23 mouse cellular contexts compared by ENCODE assay signal in the genomic region with DNA sequence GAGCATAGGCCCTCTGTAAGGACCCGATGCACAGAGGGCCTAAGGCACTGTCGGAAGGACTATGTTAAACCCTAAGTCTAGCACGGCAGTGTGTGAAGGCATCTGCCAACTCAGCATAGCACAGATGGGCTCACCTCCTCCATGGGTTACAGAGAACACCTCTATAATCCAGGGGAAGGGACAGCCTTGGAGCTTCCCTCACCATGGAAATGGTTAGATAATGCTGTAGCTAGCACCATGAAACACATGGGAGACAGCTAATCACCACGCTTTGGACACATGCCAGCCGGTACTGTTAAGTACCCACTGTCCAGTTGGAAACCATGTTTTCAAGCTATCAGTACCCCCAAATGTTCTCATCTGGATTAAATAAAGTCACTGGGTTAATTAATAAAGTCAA.
DNase-seq lines count a peak whose midpoint lies in the region; ATAC-seq and TF ChIP-seq lines count a peak whose summit lies in the region.
"Had no signal": no experiment of that assay in that cellular context is flagged by ENCODE, and none has a peak within 500 bp of the region (broad histone marks: within the 10 kb centered on the region; RNA-seq: fewer than 3 reads in every experiment).

No protein-coding gene starts in this region.

- no peak overlapping the region for H3K9ac ChIP-seq in kidney, embryonic 16.5 days (replicated peaks; ENCODE audit: low read length)
- no peak overlapping the region for H3K9ac ChIP-seq in MEL (ENCODE audit: control insufficient read depth, low read depth, low read length, poor library complexity, severe bottlenecking)
- H3K9ac ChIP-seq: embryonic facial prominence, embryonic 12.5 days; limb, embryonic 12.5 days; midbrain, embryonic 12.5 days had no signal

- no peaks in the 10 kb centered on the region for H3K27me3 ChIP-seq in kidney, embryonic 16.5 days (ENCODE audit: insufficient read depth, low read length)
- no peaks in the 10 kb centered on the region for H3K27me3 ChIP-seq in MEL (ENCODE audit: control insufficient read depth in 1 of 2, insufficient read depth in 2 of 2, low read length in 2 of 2)
- H3K27me3 ChIP-seq: CH12.LX; embryonic facial prominence, embryonic 12.5 days; limb, embryonic 12.5 days; midbrain, embryonic 12.5 days had no signal

- H3K9me3 ChIP-seq in kidney, embryonic 16.5 days (ENCODE audit: low read length) = no peaks in the 10 kb centered on the region
- no peaks in the 10 kb centered on the region for H3K9me3 ChIP-seq in MEL (replicated peaks; ENCODE audit: insufficient read depth, low read length)
- H3K9me3 ChIP-seq: embryonic facial prominence, embryonic 12.5 days; heart, embryonic 10.5 days; limb, embryonic 12.5 days; midbrain, embryonic 12.5 days; neural tube, embryonic 12.5 days had no signal

- peaks cover 68% of the 10 kb centered on the region for H3K4me1 ChIP-seq in kidney, embryonic 16.5 days (ENCODE audit: insufficient read depth, low read length)
- H3K4me1 ChIP-seq in MEL (ENCODE audit: control insufficient read depth in 1 of 2, insufficient read depth in 2 of 2, low read length in 2 of 2) = peaks cover 18 to 41% of the 10 kb centered on the region in 2 experiments

- no peak overlapping the region for H3K4me2 ChIP-seq in kidney, embryonic 16.5 days (replicated peaks; ENCODE audit: low read depth, low read length)
- H3K4me2 ChIP-seq: embryonic facial prominence, embryonic 12.5 days; limb, embryonic 12.5 days; liver, embryonic 11.5 days; midbrain, embryonic 12.5 days; neural tube, embryonic 12.5 days had no signal

- TF ChIP-seq EP300 in MEL (IDR thresholded peaks at IDR 0.05; ENCODE audit: low read depth in 1 of 2, low read length in 2 of 2) = no peak

- no peaks in the 10 kb centered on the region for H3K36me3 ChIP-seq in kidney, embryonic 16.5 days (ENCODE audit: insufficient read depth, low read length)
- peaks cover 0 to 35% of the 10 kb centered on the region in 2 experiments; a peak in 2 of 4 replicates for H3K36me3 ChIP-seq in MEL (ENCODE audit: control insufficient read depth in 1 of 2, insufficient read depth in 2 of 2, low read length in 2 of 2)
- H3K36me3 ChIP-seq: embryonic facial prominence, embryonic 12.5 days; heart, embryonic 10.5 days; limb, embryonic 12.5 days; midbrain, embryonic 12.5 days; neural tube, embryonic 12.5 days had no signal

- 79% methylated on average over 5 of the region's 5 CpGs for WGBS in kidney, embryonic 16.5 days

- H3K79me2 ChIP-seq in MEL (ENCODE audit: control insufficient read depth, insufficient read depth, low read length, poor library complexity) = no peaks in the 10 kb centered on the region

- TF ChIP-seq CTCF in MEL (IDR thresholded peaks at IDR 0.05 in 2 of 3, conservative IDR thresholded peaks at IDR 0.05 in 1 of 3; ENCODE audit: control insufficient read depth in 1 of 3, insufficient read depth in 1 of 3, low read depth in 2 of 3, low read length in 3 of 3, poor library complexity in 1 of 3, severe bottlenecking in 1 of 3) = no peak

- peak overlapping the region; percentile 7; the same call in 1 of the 2 replicates for H3K27ac ChIP-seq in kidney, embryonic 16.5 days (ENCODE audit: low read length)
- H3K27ac ChIP-seq in MEL (ENCODE audit: control insufficient read depth, low read depth, low read length) = peak overlapping the region; percentile 66
- H3K27ac ChIP-seq: embryonic facial prominence, embryonic 12.5 days; heart, embryonic 10.5 days; limb, embryonic 12.5 days; midbrain, embryonic 12.5 days; neural tube, embryonic 12.5 days had no signal

- TF ChIP-seq POLR2A in MEL (IDR thresholded peaks at IDR 0.05; ENCODE audit: control insufficient read depth in 1 of 2, insufficient read depth in 1 of 2, low read depth in 1 of 2, low read length in 2 of 2, poor library complexity in 1 of 2) = no peak

- no peak for TF ChIP-seq RAD21 in MEL (IDR thresholded peaks at IDR 0.05; ENCODE audit: low read depth, low read length)

- ATAC-seq in frontal cortex, adult (ENCODE audit: low TSS enrichment) = peak; percentile 35; the same call in 1 of the 2 replicates
- no peak for ATAC-seq in kidney, embryonic 16.5 days (ENCODE audit: low FRiP score, low TSS enrichment)
- ATAC-seq: activated CD4-positive, CD25-positive, alpha-beta regulatory T cell, adult 4 months; hindbrain, embryonic 16.5 days had no signal

- H3K4me3 ChIP-seq in kidney, embryonic 16.5 days (ENCODE audit: low read length) = no peak overlapping the region
- H3K4me3 ChIP-seq in MEL (ENCODE audit: control insufficient read depth in 1 of 2, insufficient read depth in 1 of 2, low read depth in 2 of 2, low read length in 2 of 2) = no peak overlapping the region
- H3K4me3 ChIP-seq: embryonic facial prominence, embryonic 12.5 days; heart, embryonic 10.5 days; limb, embryonic 12.5 days; midbrain, embryonic 12.5 days; neural tube, embryonic 12.5 days had no signal

- DNase-seq in frontal cortex, postnatal 14 days (ENCODE audit: low spot score in 2 of 2) = no peak
- DNase-seq in kidney, adult 11 months = no peak
- peak; percentile 41 for DNase-seq in MEL (ENCODE audit: low read depth, low spot score)
- peak; percentile 61 for DNase-seq in brain, adult 2 months (ENCODE audit: low read depth, low spot score)
- no peak for DNase-seq in spleen, postnatal 14 days (ENCODE audit: low spot score in 2 of 2)
- DNase-seq: adrenal gland, adult 8-10 months; B cell, adult 2 months; kidney, adult 2 months; kidney, postnatal 4 days; lung, adult 18-20 months; lung, postnatal 10 days; thymus, postnatal 14 days had no signal

TF ChIP-seq in MEL, 35 proteins besides CTCF, POLR2A, EP300 and RAD21:
- TF ChIP-seq SMC3 (IDR thresholded peaks at IDR 0.05; ENCODE audit: low read depth, low read length) (no peak), MXI1 (IDR thresholded peaks at IDR 0.05; ENCODE audit: low read depth, low read length) (no peak), GATA1 (IDR thresholded peaks at IDR 0.05; ENCODE audit: low read depth, low read length) (no peak), GABPA (IDR thresholded peaks at IDR 0.05; ENCODE audit: low read depth, low read length) (no peak), ZMIZ1 (IDR thresholded peaks at IDR 0.05; ENCODE audit: low read depth, low read length) (no peak), USF2 (IDR thresholded peaks at IDR 0.05; ENCODE audit: borderline replicate concordance in 1 of 2, insufficient read depth in 1 of 2, low read depth in 1 of 2, low read length in 2 of 2) (no peak), UBTF (IDR thresholded peaks at IDR 0.05; ENCODE audit: borderline replicate concordance, insufficient read depth, low read depth, low read length) (no peak), ZKSCAN1 (IDR thresholded peaks at IDR 0.05; ENCODE audit: low read depth, low read length) (no peak), MYC (IDR thresholded peaks at IDR 0.05; ENCODE audit: low read depth, low read length) (no peak), MYB (IDR thresholded peaks at IDR 0.05; ENCODE audit: low read depth, low read length) (no peak)

Comparison
In these comparisons a context has a peak if more than half of its experiments do, and no peak if none do; other contexts are left out.
1. DNase-seq: peak in MEL (single experiment) and brain, adult 2 months (single experiment); none in frontal cortex, postnatal 14 days (0 of 2), kidney, adult 11 months (single experiment) and spleen, postnatal 14 days (0 of 2).